Mouse (Mus musculus) left cerebral cortex, postnatal 25 days (tissue): ENCODE data around the gene Il24. TPM values are rescaled to one million over a fixed set of nuclear protein-coding genes. Genes with fewer than 3 reads are reported as not detected.

Source experiments
- DNase-seq, 2 experiments: peaks; one replicate each; pipeline ENCODE4 v3.0.0; 2022; ENCODE audit warnings: low spot score in 2 of 2, mixed read lengths in 1 of 2
- intact Hi-C: fragments of 180-260 bp; cut with DNase I; formaldehyde crosslinking; loops from one replicate; pipeline ENCODE4 v1.15.1; 2025
- total RNA-seq, 2 experiments: library from RNA; stranded (reverse); gene quantifications; 2 replicates each; pipeline ENCODE4 v1.2.3; 2021

Gene Il24
- total RNA-seq, 2 experiments from 2014 or later: not detected

DNA sequence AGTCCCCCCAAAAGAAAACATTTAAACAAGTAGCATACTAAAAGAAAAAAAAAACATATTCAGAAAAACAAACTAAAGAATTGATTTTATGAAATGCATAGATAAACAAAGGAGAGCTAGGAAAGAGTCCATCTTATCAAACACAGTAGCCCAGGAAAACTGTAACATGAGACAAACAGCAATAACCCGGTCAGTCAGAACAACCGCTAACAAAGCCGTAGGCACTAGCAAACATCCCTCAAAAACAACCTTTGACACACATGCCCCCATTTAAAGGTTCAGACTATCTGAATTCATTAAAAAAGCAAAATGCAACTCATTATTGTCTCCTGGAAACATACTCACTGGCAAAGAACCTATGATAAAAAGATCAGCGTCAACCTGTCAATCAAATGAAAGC, 29.8 kb downstream of the Il24 start:
- intact Hi-C loops: no loop called here
- no peak for DNase-seq

DNA sequence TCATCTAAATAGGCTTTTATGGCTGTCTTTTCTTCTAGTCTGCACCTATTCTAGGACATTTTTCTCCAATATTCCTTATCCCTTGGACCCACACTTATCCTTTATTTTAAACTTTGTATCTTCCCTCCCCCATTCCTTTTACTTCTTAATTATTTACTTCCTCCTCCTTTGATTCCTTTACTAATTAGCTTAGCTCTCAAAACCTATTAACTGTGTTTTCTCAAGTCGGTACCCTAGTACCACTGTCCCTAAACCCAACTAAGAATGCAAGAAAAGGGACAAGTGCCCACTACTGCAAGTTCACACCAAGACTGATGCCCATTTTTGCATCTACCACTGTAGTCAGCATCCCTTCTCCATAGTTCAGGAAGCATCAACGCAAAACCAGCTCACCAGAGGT, 31.5 kb downstream of the Il24 start:
- intact Hi-C loops: no loop called here
- no peak for DNase-seq

DNA sequence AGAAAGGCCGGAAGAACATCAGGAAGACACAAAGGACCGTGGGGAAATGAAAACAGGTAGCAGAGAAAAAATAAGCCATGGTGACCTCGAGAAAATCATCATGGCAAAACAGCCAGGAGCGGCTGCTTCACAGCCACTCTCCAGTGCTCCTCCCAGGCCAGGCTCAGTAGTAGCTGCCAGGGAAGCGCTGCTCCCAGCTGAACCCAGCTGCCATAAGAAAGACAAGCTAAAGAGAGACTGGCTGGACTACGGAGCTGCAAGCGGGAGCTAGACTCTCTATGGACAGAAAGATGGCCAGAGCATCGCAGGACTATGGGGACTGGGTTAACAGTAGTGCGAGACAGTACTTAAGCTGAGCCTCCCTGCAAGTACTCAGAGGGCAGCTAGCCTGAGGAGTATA, 32.4 kb downstream of the Il24 start:
- intact Hi-C loops: no loop called here
- no peak for DNase-seq

DNA sequence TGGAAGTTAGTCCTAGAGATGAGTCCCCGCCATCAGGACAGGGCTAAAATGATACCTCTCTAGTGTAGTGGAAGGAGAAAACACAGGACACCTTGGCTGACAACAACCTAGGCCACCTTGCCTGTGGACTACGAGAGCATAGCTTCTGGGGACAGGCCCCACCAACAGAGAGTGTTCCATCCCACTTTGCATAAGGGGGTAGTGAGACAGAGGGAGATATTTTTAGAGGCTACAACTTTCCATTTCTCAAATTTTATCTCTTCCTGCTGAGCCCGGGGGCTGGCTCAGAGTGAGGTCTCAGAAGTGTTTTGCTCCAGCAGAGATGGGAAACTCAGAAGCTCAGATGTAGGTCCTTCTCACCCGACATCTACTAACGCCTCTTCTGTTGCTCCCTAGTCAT, 36.8 kb downstream of the Il24 start:
- intact Hi-C loops: no loop called here
- peak in 1 of 2 experiments; percentile 53 for DNase-seq

DNA sequence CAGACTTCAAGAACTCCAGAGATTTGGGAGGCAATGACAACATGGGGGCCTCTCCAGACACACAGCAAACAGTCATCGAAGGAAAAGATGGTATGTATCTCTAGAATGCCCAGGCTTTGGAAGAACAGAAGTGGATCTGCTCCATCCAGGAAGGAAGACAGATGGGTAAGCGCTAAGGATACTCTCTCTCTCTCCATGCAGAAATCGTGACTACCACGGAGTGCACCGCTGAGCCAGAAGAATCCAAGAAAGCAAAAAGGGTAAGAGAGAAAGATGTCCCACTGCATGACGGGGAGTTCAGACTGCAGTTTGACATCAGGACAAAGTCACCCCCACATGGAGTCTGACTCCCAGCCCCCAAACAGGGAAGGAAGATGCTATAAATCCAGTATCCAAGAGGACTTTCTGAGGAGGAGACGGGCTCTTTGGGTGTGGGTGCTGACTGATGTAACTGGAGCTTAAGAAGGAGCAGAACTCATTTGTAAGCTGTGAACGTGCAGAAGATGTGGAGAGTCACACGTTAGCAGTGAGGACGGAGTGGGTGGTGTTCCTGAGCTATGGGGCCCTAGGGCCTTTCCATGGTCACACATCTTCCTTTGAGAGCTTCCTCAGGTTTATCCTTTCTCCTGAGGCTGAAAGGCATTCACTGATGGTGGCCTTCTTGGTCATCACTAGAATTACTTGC, 37.6 kb downstream of the Il24 start:
- peak in 1 of 2 experiments; percentile 71 for DNase-seq
- intact Hi-C loops: no loop called here

DNA sequence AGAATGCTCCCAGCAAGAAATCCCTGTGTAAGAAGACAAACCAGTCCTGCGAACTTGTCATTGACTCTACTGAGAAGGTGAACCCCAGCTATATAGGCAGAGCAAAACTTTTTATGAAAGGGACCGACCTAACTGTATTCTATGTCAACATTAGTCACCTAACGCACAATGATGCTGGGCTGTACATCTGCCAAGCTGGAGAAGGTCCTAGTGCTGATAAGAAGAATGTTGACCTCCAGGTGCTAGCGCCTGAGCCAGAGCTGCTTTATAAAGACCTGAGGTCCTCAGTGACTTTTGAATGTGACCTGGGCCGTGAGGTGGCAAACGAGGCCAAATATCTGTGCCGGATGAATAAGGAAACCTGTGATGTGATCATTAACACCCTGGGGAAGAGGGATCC, 42.7 kb downstream of the Il24 start:
- intact Hi-C loops: no loop called here

DNA sequence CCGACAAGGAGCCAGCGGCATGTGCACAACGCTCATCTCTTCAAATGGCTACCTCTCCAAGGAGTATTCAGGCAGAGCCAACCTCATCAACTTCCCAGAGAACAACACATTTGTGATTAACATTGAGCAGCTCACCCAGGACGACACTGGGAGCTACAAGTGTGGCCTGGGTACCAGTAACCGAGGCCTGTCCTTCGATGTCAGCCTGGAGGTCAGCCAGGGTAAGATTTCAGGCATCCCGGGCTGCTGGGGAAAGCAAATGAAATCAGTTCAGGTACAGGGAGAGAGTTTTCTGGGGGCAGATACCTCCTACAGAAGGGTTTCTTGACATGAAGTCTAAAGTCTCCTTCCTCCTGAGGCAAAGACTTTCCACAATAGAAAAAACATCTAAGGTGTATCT, 45.6 kb downstream of the Il24 start:
- intact Hi-C loops: no loop called here
- DNase-seq: no peak

More for the DNA sequence above, 42.7 kb downstream of the Il24 start:
- no peak for DNase-seq

DNA sequence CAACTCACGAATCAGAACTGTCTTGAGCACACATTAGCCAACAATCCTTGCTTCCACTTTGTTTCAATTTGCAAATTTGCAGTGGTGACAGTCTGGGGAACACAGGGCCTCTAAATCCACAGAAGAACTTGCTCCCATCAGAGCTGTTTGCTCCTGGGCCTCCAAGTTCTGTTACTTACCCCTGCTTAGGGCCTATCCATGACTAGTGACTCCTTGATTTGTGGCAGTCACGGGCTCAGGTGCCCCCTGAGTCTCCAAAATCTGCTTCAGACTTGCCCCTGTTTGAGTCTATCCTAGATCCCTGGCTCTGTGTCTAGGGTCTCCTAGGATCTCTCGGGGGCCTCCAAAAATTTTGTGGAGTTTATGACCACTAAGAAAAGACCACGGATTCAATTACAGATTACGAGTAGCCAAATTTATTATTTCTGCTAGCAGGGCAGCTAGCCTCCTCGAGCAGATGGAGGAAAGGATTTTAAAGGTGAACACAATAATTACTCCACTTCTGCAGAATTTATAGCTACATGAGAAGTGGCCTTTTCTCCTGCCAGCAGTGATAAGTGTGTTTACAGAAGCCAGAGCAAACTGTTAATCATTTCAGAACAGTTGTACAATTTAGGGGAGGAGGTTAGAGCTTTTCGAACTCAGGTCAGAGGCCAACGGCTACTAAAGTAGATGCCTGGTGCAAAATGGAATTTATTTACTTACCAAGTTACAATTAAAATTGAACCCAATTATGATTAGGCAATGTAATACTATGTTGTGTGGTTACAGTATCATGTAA, 46.5 kb downstream of the Il24 start:
- intact Hi-C loops: no loop called here
- DNase-seq: no peak

DNA sequence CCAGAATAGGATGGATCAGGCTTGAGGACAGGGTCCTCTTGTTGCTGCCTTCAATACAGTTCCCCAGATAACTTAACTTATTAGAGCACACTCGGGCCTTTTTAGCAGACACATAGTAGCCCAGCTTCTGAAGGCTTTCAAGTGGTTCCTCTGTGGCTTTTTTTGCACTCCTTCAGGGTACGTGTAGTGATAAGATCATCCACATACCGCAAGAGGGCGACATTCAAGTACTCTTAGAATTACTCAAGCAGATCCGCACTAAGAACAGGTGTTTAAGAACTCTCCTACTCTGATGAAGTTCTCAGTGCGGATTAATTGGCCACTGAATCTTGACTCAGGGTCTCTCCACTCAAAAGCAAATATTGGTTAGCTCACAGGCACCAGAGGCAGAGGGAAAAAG, 49.0 kb downstream of the Il24 start:
- peak in 1 of 2 experiments; percentile 24 for DNase-seq
- intact Hi-C loops: no loop called here

DNA sequence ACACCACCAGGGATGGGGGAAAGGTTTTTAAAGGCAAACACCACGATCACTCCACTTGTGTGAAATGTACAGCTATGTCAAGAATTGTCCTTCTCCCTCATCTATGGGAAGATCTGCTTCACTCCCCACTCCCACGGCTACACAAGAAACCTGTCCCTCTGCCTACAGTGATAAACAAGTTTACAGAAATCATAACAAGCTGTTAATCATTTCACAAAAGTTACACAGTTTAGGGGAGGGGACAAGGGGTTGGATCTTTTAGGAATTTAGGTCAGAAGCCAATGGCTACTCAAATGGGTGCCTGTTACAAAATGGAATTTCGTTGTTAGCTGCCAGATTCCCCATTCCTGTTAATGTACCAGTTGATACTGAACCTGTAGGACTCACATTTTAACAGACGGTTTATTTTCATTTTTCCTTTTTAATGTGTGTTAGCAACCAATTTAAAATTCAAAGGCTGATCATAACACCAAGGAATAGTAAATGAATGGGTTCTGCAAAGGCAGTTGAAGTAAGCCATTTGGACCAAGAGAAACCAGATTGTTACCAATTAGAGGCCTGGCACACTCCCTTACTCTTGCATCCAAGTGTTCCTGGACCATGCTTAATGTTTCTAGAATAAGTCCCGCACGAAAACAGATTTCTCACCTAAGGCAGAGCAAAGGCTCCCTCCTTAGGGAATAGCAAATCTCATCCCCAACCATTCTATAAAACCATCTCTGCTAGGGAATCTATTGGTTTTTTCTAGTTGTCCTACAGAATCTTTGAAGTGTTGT, 51.9 kb downstream of the Il24 start:
- intact Hi-C loops: no loop called here
- DNase-seq: peak in 1 of 2 experiments; percentile 49

DNA sequence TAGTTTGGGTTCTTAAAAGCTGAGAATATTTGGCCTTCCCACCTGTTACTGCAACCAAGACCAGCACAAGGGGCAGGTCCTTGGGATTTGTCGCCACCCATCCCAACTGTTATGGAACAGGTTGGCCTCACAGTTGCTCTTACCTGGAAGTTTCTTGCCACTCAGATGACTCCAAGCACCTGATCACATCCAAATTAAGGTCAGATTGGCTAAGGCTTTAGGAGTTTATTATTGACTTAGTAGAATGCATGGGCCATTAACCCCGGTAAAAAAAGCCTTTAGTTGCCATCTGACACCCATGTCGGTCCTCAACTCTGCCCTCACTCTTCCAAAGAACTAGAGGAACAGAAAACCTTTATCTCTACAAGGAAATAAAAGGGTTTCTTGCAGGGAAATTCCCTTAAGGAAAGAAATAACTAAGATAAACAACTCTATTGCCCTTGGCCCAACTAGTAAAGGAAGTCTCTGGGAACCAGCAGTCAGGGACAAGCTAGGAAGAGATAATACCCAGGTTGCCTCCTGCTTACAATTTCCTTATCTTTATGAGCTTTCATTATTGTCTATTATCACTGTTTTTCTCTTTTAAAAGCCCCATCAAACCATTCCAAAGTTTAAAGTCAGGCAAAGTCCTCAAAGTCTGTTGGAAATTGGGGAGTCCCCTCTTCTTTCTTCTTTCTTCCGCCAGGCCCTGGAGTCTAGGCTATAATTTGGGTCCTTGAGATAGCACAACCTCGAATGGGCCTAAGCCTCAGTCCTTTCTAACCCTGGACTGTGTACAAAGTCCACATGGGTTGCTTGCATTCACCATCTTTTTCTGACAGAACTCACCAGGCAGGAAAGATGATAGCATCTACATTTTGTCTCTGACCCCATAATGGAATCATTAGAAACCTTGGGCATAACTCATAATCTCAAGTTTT, 54.8 kb downstream of the Il24 start:
- DNase-seq: no peak
- intact Hi-C loops: no loop called here

Other genes starting within 250 kb of the Il24 start
- gene C4bp, start 225.8 kb downstream of the Il24 start, total RNA-seq: not detected
- not detected for gene Gm29427, start 171.7 kb downstream of the Il24 start, total RNA-seq
- gene Yod1, start 170.1 kb downstream of the Il24 start, total RNA-seq: 10 to 100 TPM; 16.2 to 16.9 TPM
- gene Pfkfb2, start 158.2 kb downstream of the Il24 start, total RNA-seq: 10 to 100 TPM; 37.6 to 48.4 TPM
- gene AA986860, start 155.5 kb downstream of the Il24 start, total RNA-seq: 1 to 10 TPM; 1.8 TPM
- gene Fcamr, start 86.6 kb downstream of the Il24 start, total RNA-seq: not detected
- gene Pigr, start 60.8 kb downstream of the Il24 start, total RNA-seq: not detected
- gene Fcmr, start 21.8 kb downstream of the Il24 start, total RNA-seq: not detected
- not detected for gene Il20, start 24.0 kb upstream of the Il24 start, total RNA-seq
- not detected for gene Il19, start 52.7 kb upstream of the Il24 start, total RNA-seq
- not detected for gene Il10, start 132.4 kb upstream of the Il24 start, total RNA-seq
- gene Mapkapk2, start 210.4 kb upstream of the Il24 start, total RNA-seq: 10 to 100 TPM; 25.8 to 28.3 TPM